Mouse (Mus musculus): ENCODE data around the gene Nf2.

DNA sequence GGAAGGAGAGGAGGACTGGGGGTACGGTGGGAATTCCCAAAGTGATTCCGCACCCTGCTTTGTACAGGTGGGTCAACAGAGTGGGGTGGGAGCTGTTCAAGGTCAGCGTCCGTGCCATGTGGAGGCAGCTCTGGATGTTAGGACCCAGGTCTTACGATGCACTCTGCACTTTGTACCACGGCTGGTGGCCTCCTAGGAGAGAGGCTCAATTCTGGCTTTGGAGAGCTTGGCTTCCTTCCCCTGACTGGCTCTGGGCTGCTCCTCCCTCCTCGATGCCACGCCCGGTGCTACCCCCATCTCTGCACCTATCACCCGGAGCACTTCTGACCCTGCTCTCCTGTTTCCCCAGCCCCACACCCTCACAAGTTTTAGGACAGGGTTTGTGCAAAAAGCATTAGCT, 25.2 kb upstream of the Nf2 start:
- TF ChIP-seq JUND (conservative IDR thresholded peaks at IDR 0.05; ENCODE audit: low read depth, low read length) (no peak), CTCF (conservative IDR thresholded peaks at IDR 0.05 in 1 of 2, IDR thresholded peaks at IDR 0.05 in 1 of 2; ENCODE audit: low read depth in 2 of 2, low read length in 2 of 2) (no peak), MAX (IDR thresholded peaks at IDR 0.05; ENCODE audit: low read length) (no peak), BHLHE40 (IDR thresholded peaks at IDR 0.05; ENCODE audit: low read depth, low read length) (no peak), SMC3 (IDR thresholded peaks at IDR 0.05; ENCODE audit: low read depth, low read length) (no peak), NELFE (IDR thresholded peaks at IDR 0.05; ENCODE audit: low read depth, low read length) (no peak), ZMIZ1 (IDR thresholded peaks at IDR 0.05; ENCODE audit: low read depth, low read length) (no peak; the same call in 1 of the 2 replicates), E2F4 (IDR thresholded peaks at IDR 0.05; ENCODE audit: insufficient replicate concordance, low read depth, low read length) (no peak), POLR2A (IDR thresholded peaks at IDR 0.05; ENCODE audit: low read depth, low read length) (no peak; the same call in 1 of the 2 replicates), MYC (IDR thresholded peaks at IDR 0.05; ENCODE audit: low read depth, low read length) (no peak), EP300 (IDR thresholded peaks at IDR 0.05; ENCODE audit: low read length) (no peak), HCFC1 (IDR thresholded peaks at IDR 0.05; ENCODE audit: low read depth, low read length) (no peak)

Measured in CH12.LX (cell line).